In the genomic region with DNA sequence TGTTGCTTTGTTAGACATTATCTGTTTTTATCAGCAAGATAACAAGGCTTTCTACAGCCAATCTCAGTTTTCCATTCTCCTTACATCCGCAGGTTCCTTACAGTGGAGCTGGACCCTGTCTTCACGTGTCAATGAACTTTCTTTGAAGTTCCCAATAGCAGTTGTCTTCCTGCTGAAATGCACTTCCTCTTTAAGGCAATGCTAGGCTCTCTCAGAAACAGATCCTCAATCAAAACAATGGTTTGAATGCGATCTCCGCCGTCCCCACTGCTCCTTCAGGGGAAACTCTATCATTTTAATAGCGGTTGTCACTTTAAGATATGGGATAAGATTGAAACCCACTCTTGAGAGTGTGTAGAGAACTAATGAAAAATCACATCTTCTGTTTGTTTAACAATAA, we compare ENCODE assay signal across 22 mouse cellular contexts. TPM values are rescaled to one million over a fixed set of nuclear protein-coding genes. Genes with fewer than 3 reads are reported as not detected.
DNase-seq lines count a peak whose midpoint lies in the region; ATAC-seq and TF ChIP-seq lines count a peak whose summit lies in the region.
"Had no signal": no experiment of that assay in that cellular context is flagged by ENCODE, and none has a peak within 500 bp of the region (broad histone marks: within the 10 kb centered on the region; RNA-seq: fewer than 3 reads in every experiment).

No protein-coding gene starts in this region.

- no peak for DNase-seq in kidney, postnatal 4 days
- no peak for DNase-seq in kidney, adult 8-10 months
- no peak for DNase-seq in kidney, adult 9 months
- DNase-seq in kidney, postnatal 0 days (ENCODE audit: low spot score), result peak; percentile 63
- DNase-seq in kidney, adult 11 months, result no peak
- DNase-seq: adrenal gland, adult 2 months; adrenal gland, adult 8-10 months; adrenal gland, postnatal 10 days; adrenal gland, postnatal 14 days; adrenal gland, postnatal 25 days; adrenal gland, postnatal 36 days; B cell, adult 2 months; cerebellum, adult 11 months; cerebellum, adult 11-12 months had no signal

- no peak for TF ChIP-seq CTCF in kidney, postnatal 0 days (IDR thresholded peaks at IDR 0.05; ENCODE audit: low read depth)

- H3K27ac ChIP-seq in kidney, embryonic 14.5 days (ENCODE audit: low read depth, low read length), result peak overlapping the region; percentile 51; the same call in 1 of the 2 replicates
- peak overlapping the region; percentile 76 for H3K27ac ChIP-seq in kidney, embryonic 15.5 days
- peak overlapping the region; percentile 71; the same call in 1 of the 2 replicates for H3K27ac ChIP-seq in kidney, embryonic 16.5 days (ENCODE audit: low read length)
- no peak overlapping the region for H3K27ac ChIP-seq in kidney, postnatal 0 days

- peaks cover 24% of the 10 kb centered on the region for H3K4me1 ChIP-seq in kidney, embryonic 14.5 days (ENCODE audit: control insufficient read depth, insufficient read depth, low read length)
- peaks cover 36% of the 10 kb centered on the region for H3K4me1 ChIP-seq in kidney, embryonic 15.5 days
- peaks cover 20% of the 10 kb centered on the region for H3K4me1 ChIP-seq in kidney, embryonic 16.5 days (ENCODE audit: insufficient read depth, low read length)
- no peaks in the 10 kb centered on the region; the same call in 1 of the 2 replicates for H3K4me1 ChIP-seq in kidney, postnatal 0 days (replicated peaks; ENCODE audit: insufficient read depth, low read length)

- no peaks in the 10 kb centered on the region for H3K36me3 ChIP-seq in kidney, embryonic 14.5 days (ENCODE audit: control insufficient read depth, insufficient read depth, low read length)
- H3K36me3 ChIP-seq in kidney, embryonic 15.5 days, result no peaks in the 10 kb centered on the region
- no peaks in the 10 kb centered on the region for H3K36me3 ChIP-seq in kidney, embryonic 16.5 days (ENCODE audit: insufficient read depth, low read length)
- H3K36me3 ChIP-seq in kidney, postnatal 0 days (ENCODE audit: insufficient read depth, low read length), result no peaks in the 10 kb centered on the region
- H3K36me3 ChIP-seq: G1E had no signal

- H3K27me3 ChIP-seq in kidney, embryonic 14.5 days (ENCODE audit: control insufficient read depth, insufficient read depth, low read length), result no peaks in the 10 kb centered on the region
- H3K27me3 ChIP-seq in kidney, embryonic 15.5 days, result no peaks in the 10 kb centered on the region
- no peaks in the 10 kb centered on the region for H3K27me3 ChIP-seq in kidney, embryonic 16.5 days (ENCODE audit: insufficient read depth, low read length)
- H3K27me3 ChIP-seq in kidney, postnatal 0 days (ENCODE audit: insufficient read depth, low read length), result no peaks in the 10 kb centered on the region
- H3K27me3 ChIP-seq: CH12.LX had no signal

- H3K9ac ChIP-seq in kidney, embryonic 14.5 days (ENCODE audit: low read depth, low read length), result no peak overlapping the region
- H3K9ac ChIP-seq in kidney, embryonic 15.5 days, result no peak overlapping the region
- H3K9ac ChIP-seq in kidney, embryonic 16.5 days (replicated peaks; ENCODE audit: low read length), result no peak overlapping the region
- no peak overlapping the region for H3K9ac ChIP-seq in kidney, postnatal 0 days (ENCODE audit: low read depth, low read length)

- H3K9me3 ChIP-seq in kidney, embryonic 14.5 days (ENCODE audit: control insufficient read depth, low read length), result no peaks in the 10 kb centered on the region
- H3K9me3 ChIP-seq in kidney, embryonic 15.5 days (replicated peaks), result no peaks in the 10 kb centered on the region
- no peaks in the 10 kb centered on the region for H3K9me3 ChIP-seq in kidney, embryonic 16.5 days (ENCODE audit: low read length)
- no peaks in the 10 kb centered on the region for H3K9me3 ChIP-seq in kidney, postnatal 0 days (replicated peaks; ENCODE audit: low read length)
- H3K9me3 ChIP-seq: G1E had no signal

- H3K4me3 ChIP-seq in kidney, embryonic 14.5 days (ENCODE audit: low read length), result no peak overlapping the region
- no peak overlapping the region for H3K4me3 ChIP-seq in kidney, embryonic 15.5 days (replicated peaks)
- no peak overlapping the region for H3K4me3 ChIP-seq in kidney, embryonic 16.5 days (ENCODE audit: low read length)
- H3K4me3 ChIP-seq in kidney, postnatal 0 days (replicated peaks; ENCODE audit: low read depth, low read length), result no peak overlapping the region

- peak; percentile 57 for ATAC-seq in kidney, embryonic 14.5 days (ENCODE audit: low FRiP score, low TSS enrichment)
- ATAC-seq in kidney, embryonic 15.5 days (replicated peaks; ENCODE audit: low FRiP score), result 0 out of 2 replicates have a peak, but pooled peaks have one; percentile 54
- ATAC-seq in kidney, embryonic 16.5 days (ENCODE audit: low FRiP score, low TSS enrichment), result no peak
- no peak for ATAC-seq in kidney, postnatal 0 days (replicated peaks; ENCODE audit: low FRiP score, low read depth)
- ATAC-seq: activated CD4-positive, CD25-positive, alpha-beta regulatory T cell, adult 4 months; CD4-positive, CD25-positive, alpha-beta regulatory T cell, adult 4 months; Patski had no signal

- no peak overlapping the region for H3K4me2 ChIP-seq in kidney, embryonic 14.5 days (replicated peaks; ENCODE audit: low read depth, low read length)
- no peak overlapping the region for H3K4me2 ChIP-seq in kidney, embryonic 15.5 days
- H3K4me2 ChIP-seq in kidney, embryonic 16.5 days (replicated peaks; ENCODE audit: low read depth, low read length), result no peak overlapping the region
- no peak overlapping the region for H3K4me2 ChIP-seq in kidney, postnatal 0 days (ENCODE audit: low read length)

- 8% methylated on average over 6 of the region's 6 CpGs for WGBS in kidney, embryonic 14.5 days
- 9% methylated on average over 6 of the region's 6 CpGs for WGBS in kidney, embryonic 15.5 days
- 8% methylated on average over 6 of the region's 6 CpGs for WGBS in kidney, embryonic 16.5 days
- 9% methylated on average over 6 of the region's 6 CpGs for WGBS in kidney, postnatal 0 days

RNA-seq across cellular contexts. Expression of a gene that starts 22.2 kb away (rescaled TPM):
- 31.0 and 31.9 TPM in 2 replicates for polyA plus RNA-seq in kidney, embryonic 14.5 days (2014; fragmentation: Nextera tagmentation; extraction: Ambion mirVana)
- 19.9 and 23.0 TPM in 2 replicates for polyA plus RNA-seq in kidney, embryonic 15.5 days (2015; fragmentation: Nextera tagmentation; extraction: Ambion mirVana)
- 23.4 and 25.7 TPM in 2 replicates for polyA plus RNA-seq in kidney, embryonic 16.5 days (2015; fragmentation: Nextera tagmentation; extraction: Ambion mirVana)
- 20.8 and 21.9 TPM in 2 replicates for polyA plus RNA-seq in kidney, postnatal 0 days (2015; fragmentation: Nextera tagmentation; extraction: Ambion mirVana)

RNA-seq across cellular contexts. Expression of a gene that starts 52.6 kb away (rescaled TPM):
- polyA plus RNA-seq in kidney, embryonic 14.5 days (2014; fragmentation: Nextera tagmentation; extraction: Ambion mirVana), result 1.1 and 2.0 TPM in 2 replicates
- polyA plus RNA-seq in kidney, embryonic 15.5 days (2015; fragmentation: Nextera tagmentation; extraction: Ambion mirVana), result 1.7 and 2.2 TPM in 2 replicates
- polyA plus RNA-seq in kidney, embryonic 16.5 days (2015; fragmentation: Nextera tagmentation; extraction: Ambion mirVana), result 1.9 and 2.0 TPM in 2 replicates
- polyA plus RNA-seq in kidney, postnatal 0 days (2015; fragmentation: Nextera tagmentation; extraction: Ambion mirVana), result 1.5 and 2.0 TPM in 2 replicates
- polyA plus RNA-seq: G1E, Patski had no signal

Comparison
In these comparisons a context has a peak if more than half of its experiments do, and no peak if none do; other contexts are left out.
1. ATAC-seq: peak in kidney, embryonic 14.5 days (single experiment) and kidney, embryonic 15.5 days (single experiment); none in kidney, embryonic 16.5 days (single experiment) and kidney, postnatal 0 days (single experiment).